Mouse (Mus musculus): ENCODE measurements at regions not wholly inside any gene's neighbourhood (a gene's known extent, or its start where the extent isn't known, plus 50 kb on each side); places are given as distances from the start of the nearest gene placed in this dataset.

- DNase-seq (ENCODE audit: low spot score) (no peak), ATAC-seq (ENCODE audit: low FRiP score, low TSS enrichment) (no peak)
- Histone ChIP-seq H3K9me3 (ENCODE audit: control insufficient read depth, low read length) (no peaks in the 10 kb centered on the region), H3K9ac (ENCODE audit: low read length) (no peak overlapping the region), H3K27me3 (ENCODE audit: control insufficient read depth, insufficient read depth, low read length) (no peaks in the 10 kb centered on the region), H3K36me3 (ENCODE audit: control insufficient read depth, insufficient read depth, low read length) (no peaks in the 10 kb centered on the region), H3K4me1 (replicated peaks; ENCODE audit: control insufficient read depth, insufficient read depth) (no peaks in the 10 kb centered on the region), H3K27ac (replicated peaks) (no peak overlapping the region), H3K4me3 (ENCODE audit: low read depth, low read length) (no peak overlapping the region), H3K4me2 (replicated peaks; ENCODE audit: low read depth) (no peak overlapping the region)
- no peak for TF ChIP-seq CTCF (IDR thresholded peaks at IDR 0.05; ENCODE audit: low read depth)
- TF ChIP-seq EP300 (optimal IDR thresholded peaks at IDR 0.05), result no peak
- 12% methylated on average over 10 of the region's 10 CpGs for WGBS
Observed at GRCm38 (mm10) chr3:34197163-34197455, 116.0 kb upstream of the Dnajc19 start.

GRCm38 (mm10) chr3:34196451-34197162 lies 115.5 kb upstream of the Dnajc19 start:
- Histone ChIP-seq H3K27me3 (ENCODE audit: control insufficient read depth, insufficient read depth, low read length) (no peaks in the 10 kb centered on the region), H3K27ac (replicated peaks) (no peak overlapping the region), H3K36me3 (ENCODE audit: control insufficient read depth, insufficient read depth, low read length) (no peaks in the 10 kb centered on the region), H3K9me3 (ENCODE audit: control insufficient read depth, low read length) (no peaks in the 10 kb centered on the region), H3K9ac (ENCODE audit: low read length) (no peak overlapping the region), H3K4me3 (ENCODE audit: low read depth, low read length) (no peak overlapping the region), H3K4me2 (replicated peaks; ENCODE audit: low read depth) (no peak overlapping the region), H3K4me1 (replicated peaks; ENCODE audit: control insufficient read depth, insufficient read depth) (no peaks in the 10 kb centered on the region)
- no peak for DNase-seq (ENCODE audit: low spot score)
- WGBS, result 38% methylated on average over 22 of the region's 22 CpGs
- TF ChIP-seq EP300 (optimal IDR thresholded peaks at IDR 0.05) (no peak), CTCF (IDR thresholded peaks at IDR 0.05; ENCODE audit: low read depth) (no peak)
- no peak for ATAC-seq (ENCODE audit: low FRiP score, low TSS enrichment)

GRCm38 (mm10) chr3:34195729-34196450 lies 114.8 kb upstream of the Dnajc19 start:
- 72% methylated on average over 13 of the region's 13 CpGs for WGBS
- DNase-seq (ENCODE audit: low spot score), result no peak
- H3K4me2 ChIP-seq (replicated peaks; ENCODE audit: low read depth), result no peak overlapping the region
- no peak overlapping the region for H3K4me3 ChIP-seq (ENCODE audit: low read depth, low read length)
- ATAC-seq (ENCODE audit: low FRiP score, low TSS enrichment), result no peak
- no peak overlapping the region for H3K9ac ChIP-seq (ENCODE audit: low read length)
- no peaks in the 10 kb centered on the region for H3K4me1 ChIP-seq (replicated peaks; ENCODE audit: control insufficient read depth, insufficient read depth)
- H3K27me3 ChIP-seq (ENCODE audit: control insufficient read depth, insufficient read depth, low read length), result no peaks in the 10 kb centered on the region
- H3K36me3 ChIP-seq (ENCODE audit: control insufficient read depth, insufficient read depth, low read length), result no peaks in the 10 kb centered on the region
- no peak for TF ChIP-seq EP300 (optimal IDR thresholded peaks at IDR 0.05)
- TF ChIP-seq CTCF (IDR thresholded peaks at IDR 0.05; ENCODE audit: low read depth), result no peak
- no peak overlapping the region for H3K27ac ChIP-seq (replicated peaks)
- no peaks in the 10 kb centered on the region for H3K9me3 ChIP-seq (ENCODE audit: control insufficient read depth, low read length)

GRCm38 (mm10) chr3:34173416-34174097 lies 92.4 kb upstream of the Dnajc19 start:
- Histone ChIP-seq H3K4me2 (replicated peaks; ENCODE audit: low read depth) (no peak overlapping the region), H3K4me3 (ENCODE audit: low read depth, low read length) (no peak overlapping the region), H3K27ac (replicated peaks) (no peak overlapping the region), H3K36me3 (ENCODE audit: control insufficient read depth, insufficient read depth, low read length) (no peaks in the 10 kb centered on the region), H3K9ac (ENCODE audit: low read length) (no peak overlapping the region), H3K9me3 (ENCODE audit: control insufficient read depth, low read length) (no peaks in the 10 kb centered on the region), H3K4me1 (replicated peaks; ENCODE audit: control insufficient read depth, insufficient read depth) (no peaks in the 10 kb centered on the region), H3K27me3 (ENCODE audit: control insufficient read depth, insufficient read depth, low read length) (no peaks in the 10 kb centered on the region)
- DNase-seq (ENCODE audit: low spot score) (no peak), ATAC-seq (ENCODE audit: low FRiP score, low TSS enrichment) (no peak)
- TF ChIP-seq CTCF (IDR thresholded peaks at IDR 0.05; ENCODE audit: low read depth) (no peak), EP300 (optimal IDR thresholded peaks at IDR 0.05) (no peak)
- 49% methylated on average over 6 of the region's 6 CpGs for WGBS

GRCm38 (mm10) chr3:34172899-34173298 lies 91.8 kb upstream of the Dnajc19 start:
- TF ChIP-seq CTCF (IDR thresholded peaks at IDR 0.05; ENCODE audit: low read depth) (no peak), EP300 (optimal IDR thresholded peaks at IDR 0.05) (no peak)
- Histone ChIP-seq H3K4me3 (ENCODE audit: low read depth, low read length) (no peak overlapping the region), H3K4me2 (replicated peaks; ENCODE audit: low read depth) (no peak overlapping the region), H3K27me3 (ENCODE audit: control insufficient read depth, insufficient read depth, low read length) (no peaks in the 10 kb centered on the region), H3K36me3 (ENCODE audit: control insufficient read depth, insufficient read depth, low read length) (no peaks in the 10 kb centered on the region), H3K9me3 (ENCODE audit: control insufficient read depth, low read length) (no peaks in the 10 kb centered on the region), H3K9ac (ENCODE audit: low read length) (no peak overlapping the region), H3K4me1 (replicated peaks; ENCODE audit: control insufficient read depth, insufficient read depth) (no peaks in the 10 kb centered on the region), H3K27ac (replicated peaks) (no peak overlapping the region)
- ATAC-seq (ENCODE audit: low FRiP score, low TSS enrichment) (no peak), DNase-seq (ENCODE audit: low spot score) (no peak)
- 53% methylated on average over 4 of the region's 4 CpGs for WGBS

GRCm38 (mm10) chr3:34171893-34172292 lies 90.8 kb upstream of the Dnajc19 start:
- Histone ChIP-seq H3K4me3 (ENCODE audit: low read depth, low read length) (no peak overlapping the region), H3K4me1 (replicated peaks; ENCODE audit: control insufficient read depth, insufficient read depth) (no peaks in the 10 kb centered on the region), H3K27ac (replicated peaks) (no peak overlapping the region), H3K4me2 (replicated peaks; ENCODE audit: low read depth) (no peak overlapping the region), H3K9me3 (ENCODE audit: control insufficient read depth, low read length) (no peaks in the 10 kb centered on the region), H3K36me3 (ENCODE audit: control insufficient read depth, insufficient read depth, low read length) (no peaks in the 10 kb centered on the region), H3K27me3 (ENCODE audit: control insufficient read depth, insufficient read depth, low read length) (no peaks in the 10 kb centered on the region), H3K9ac (ENCODE audit: low read length) (no peak overlapping the region)
- WGBS, result 78% methylated on average over 6 of the region's 6 CpGs
- TF ChIP-seq CTCF (IDR thresholded peaks at IDR 0.05; ENCODE audit: low read depth), result no peak
- no peak for TF ChIP-seq EP300 (optimal IDR thresholded peaks at IDR 0.05)
- ATAC-seq (ENCODE audit: low FRiP score, low TSS enrichment) (no peak), DNase-seq (ENCODE audit: low spot score) (no peak)

Measured in stomach, postnatal 0 days (tissue).